Mouse (Mus musculus) WW6 (cell line): ENCODE results near the gene Gm8297.
"Not testable (repeated sequence)": the region's sequence is repeated elsewhere in the genome, so short reads cannot be mapped to it uniquely, and the experiment has no call there.

Experiments used
- DNase-seq: peaks from one replicate; pipeline ENCODE4 v3.0.0-alpha.2; 2013; ENCODE audit warnings: low read depth, low spot score

Gene Gm8297

GRCm38 (mm10) chr14:4983635-4984034, at the start of gene Gm8297:
TSS of gene Gm8297 (plus strand) at chr14:4983935.
- not testable (repeated sequence) for DNase-seq

GRCm38 (mm10) chr14:5015591-5015990, 31.9 kb downstream of the Gm8297 start, which contains the start of gene Gm3298:
TSS of gene Gm3298 (plus strand) at chr14:5015891.
- not testable (repeated sequence) for DNase-seq
